Mouse (Mus musculus) heart, adult 11 months (tissue): ENCODE results near the gene Rps5.
"Not testable (repeated sequence)": the region's sequence is repeated elsewhere in the genome, so short reads cannot be mapped to it uniquely, and the experiment has no call there.

Experiments
- DNase-seq: peaks from one replicate; pipeline ENCODE4 v3.0.0; 2022

The Rps5 gene

DNA sequence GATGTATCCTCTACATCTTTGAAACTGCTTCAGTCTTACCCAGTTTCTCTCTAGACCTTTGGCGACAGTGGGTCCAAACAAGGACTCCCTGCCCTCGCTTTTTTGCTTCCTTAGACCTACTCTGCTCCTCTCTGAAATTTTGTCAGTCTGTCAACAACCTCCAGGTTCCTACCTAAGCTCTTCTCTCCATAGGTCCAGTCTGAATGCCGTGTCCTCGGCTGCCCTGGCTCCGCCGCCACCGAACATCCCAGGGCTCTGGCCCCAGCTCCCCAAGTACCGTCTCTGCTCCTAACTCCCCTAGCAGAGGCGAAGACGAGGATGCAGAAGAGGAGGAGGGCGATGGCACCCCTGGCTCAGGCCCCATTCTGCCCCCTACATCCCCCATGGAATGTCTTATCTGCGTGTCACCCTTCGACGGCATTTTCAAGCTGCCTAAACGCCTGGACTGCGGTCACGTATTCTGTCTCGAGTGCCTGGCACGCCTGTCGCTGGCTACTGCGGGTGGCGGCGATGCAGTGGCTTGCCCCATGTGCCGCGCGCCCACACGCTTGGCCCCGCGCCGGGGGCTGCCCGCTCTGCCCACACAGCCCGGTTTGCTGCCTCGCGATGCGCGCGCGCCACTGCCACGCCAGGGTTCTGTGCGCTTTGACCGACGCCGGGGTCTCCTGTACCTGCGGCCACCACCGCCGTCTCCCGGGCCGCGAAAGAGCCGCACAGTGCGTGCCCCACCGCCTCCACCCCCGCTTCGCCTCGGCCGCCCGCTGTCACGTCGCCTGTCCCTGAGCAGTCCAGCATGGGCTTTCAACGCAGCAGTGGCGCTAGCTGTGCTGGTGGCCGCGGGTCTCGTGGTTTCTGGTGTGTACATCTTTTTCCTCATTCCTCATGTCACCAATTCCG lies 5.9 kb downstream of the Rps5 start:
- DNase-seq = peak; percentile 87

- DNase-seq = no peak
Observed at GRCm38 (mm10) chr7:12933615-12934140, 11.6 kb downstream of the Rps5 start.

GRCm38 (mm10) chr7:12934808-12935207 lies 12.7 kb downstream of the Rps5 start:
- DNase-seq = no peak

DNA sequence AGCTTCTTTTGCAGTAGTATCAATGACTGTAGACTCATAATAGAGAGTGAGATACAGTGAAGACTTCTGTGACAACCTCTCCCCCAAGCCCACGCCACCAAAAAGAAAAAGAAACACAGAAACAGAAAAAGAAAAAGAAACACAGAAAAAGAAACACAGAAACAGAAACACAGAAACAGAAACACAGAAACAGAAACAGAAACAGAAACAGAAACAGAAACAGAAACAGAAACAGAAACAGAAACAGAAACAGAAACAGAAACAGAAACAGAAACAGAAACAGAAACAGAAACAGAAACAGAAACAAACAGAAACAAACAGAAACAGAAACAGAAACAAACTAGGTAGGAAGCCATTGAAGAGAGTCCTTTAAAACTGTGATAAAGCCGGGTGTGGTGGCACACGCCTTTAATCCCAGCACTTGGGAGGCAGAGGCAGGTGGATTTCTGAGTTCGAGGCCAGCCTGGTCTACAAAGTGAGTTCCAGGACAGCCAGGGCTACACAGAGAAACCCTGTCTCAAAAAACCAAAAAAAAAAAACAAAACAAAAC lies 15.2 kb downstream of the Rps5 start:
- DNase-seq = not testable (repeated sequence)

- no peak for DNase-seq
Observed at GRCm38 (mm10) chr7:12940599-12940998, 18.5 kb downstream of the Rps5 start.

GRCm38 (mm10) chr7:12943488-12943887 lies 21.4 kb downstream of the Rps5 start:
- DNase-seq = no peak

GRCm38 (mm10) chr7:12949032-12949871 lies 27.2 kb downstream of the Rps5 start:
- peak; percentile 100 for DNase-seq

GRCm38 (mm10) chr7:12949872-12950229 lies 27.8 kb downstream of the Rps5 start:
- no peak for DNase-seq

- DNase-seq = no peak
Observed at GRCm38 (mm10) chr7:12954896-12955295, 32.8 kb downstream of the Rps5 start.

- no peak for DNase-seq
Observed at GRCm38 (mm10) chr7:12957511-12957910, 35.4 kb downstream of the Rps5 start.

DNA sequence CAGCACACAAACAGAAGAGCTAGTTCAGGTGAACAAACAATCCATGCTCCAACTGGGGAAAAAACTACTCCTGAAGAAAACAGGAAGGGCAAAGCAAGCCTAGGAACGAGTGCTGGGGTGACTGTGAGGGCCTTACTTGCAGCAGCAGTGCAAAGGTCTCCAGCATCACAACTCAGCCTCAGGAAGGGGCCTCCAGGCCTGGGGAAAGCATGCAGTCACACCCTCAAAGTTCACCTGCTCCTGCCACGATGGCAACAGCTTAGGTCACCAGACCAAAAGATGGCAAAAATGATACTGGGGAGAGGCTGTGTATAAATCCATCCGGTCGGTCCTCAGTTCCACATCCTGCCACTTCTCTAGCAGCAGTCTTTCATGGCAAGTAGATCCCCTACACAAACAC lies 36.9 kb downstream of the Rps5 start:
- DNase-seq = no peak

GRCm38 (mm10) chr7:12959718-12960117 lies 37.6 kb downstream of the Rps5 start:
- DNase-seq = no peak

GRCm38 (mm10) chr7:12961511-12962141 lies 39.5 kb downstream of the Rps5 start:
- DNase-seq = peak; percentile 97

- peak; percentile 99 for DNase-seq
Observed at GRCm38 (mm10) chr7:12965678-12966091, 43.6 kb downstream of the Rps5 start, which contains the start of gene Zfp324. Gene Zfp324 (plus strand): TSS chr7:12965838.

GRCm38 (mm10) chr7:12966104-12966845 lies 44.2 kb downstream of the Rps5 start:
- no peak for DNase-seq

- no peak for DNase-seq
Observed at GRCm38 (mm10) chr7:12970906-12971305, 48.8 kb downstream of the Rps5 start.
